Mouse (Mus musculus) bone marrow, adult 2 months (tissue): ENCODE measurements at regions not wholly inside any gene's neighbourhood (a gene's known extent, or its start where the extent isn't known, plus 50 kb on each side); places are given as distances from the start of the nearest gene placed in this dataset.

Experiments
- H3K27ac ChIP-seq: fragments of 200-500 bp; 2 replicates; pipeline ENCODE4 v1.5.1; 2012; ENCODE audit warnings: low read depth, mild to moderate bottlenecking, control low read depth, inconsistent platforms, low read length; ENCODE audit not compliant: control insufficient read depth, poor library complexity, insufficient read depth
- H3K4me1 ChIP-seq: fragments of 200-500 bp; 2 replicates; pipeline ENCODE4 v1.6.1; 2011; ENCODE audit warnings: low read length; ENCODE audit not compliant: control insufficient read depth, insufficient read depth
- H3K4me3 ChIP-seq: fragments of 200-500 bp; replicated peaks from 2 replicates; pipeline ENCODE3; 2011; ENCODE audit warnings: mild to moderate bottlenecking, low read depth, low read length, control low read depth; ENCODE audit not compliant: control insufficient read depth
- CTCF ChIP-seq: fragments of 200-500 bp; IDR thresholded peaks from 2 replicates; pipeline ENCODE4 v1.5.1; 2011; ENCODE audit warnings: low read length, control low read depth; ENCODE audit not compliant: control insufficient read depth, insufficient read depth
- POLR2A ChIP-seq: fragments of 200-500 bp; IDR thresholded peaks from 2 replicates; pipeline ENCODE4 v1.6.1; 2011; ENCODE audit warnings: low read depth, mild to moderate bottlenecking, control low read depth, low read length, borderline replicate concordance; ENCODE audit not compliant: control insufficient read depth
- WGBS: fragments of 180-500 bp; shearing (Covaris S2); methylation state at CpG from one replicate; pipeline ENCODE4 v1.1.7; 2018; 5-methylcytosine and 5-hydroxymethylcytosine counted together

GRCm38 (mm10) chr13:83045516-83045915 lies 458.3 kb upstream of the Mef2c start:
- H3K4me1 ChIP-seq = no peaks in the 10 kb centered on the region
- H3K4me3 ChIP-seq = no peak overlapping the region
- TF ChIP-seq CTCF (no peak), POLR2A (no peak)
- no peak overlapping the region for H3K27ac ChIP-seq
- WGBS = 83% methylated on average over 6 of the region's 6 CpGs

- WGBS = 66% methylated on average over 2 of the region's 2 CpGs
- Histone ChIP-seq H3K4me1 (no peaks in the 10 kb centered on the region), H3K4me3 (no peak overlapping the region), H3K27ac (no peak overlapping the region)
- TF ChIP-seq POLR2A = no peak
- no peak for TF ChIP-seq CTCF
Observed at GRCm38 (mm10) chr13:83045970-83046369, 457.9 kb upstream of the Mef2c start.

- 72% methylated on average over 4 of the region's 4 CpGs for WGBS
- no peak overlapping the region for H3K4me3 ChIP-seq
Observed at GRCm38 (mm10) chr13:83046571-83047123, 457.2 kb upstream of the Mef2c start.

GRCm38 (mm10) chr13:83055865-83056264 lies 448.0 kb upstream of the Mef2c start:
- H3K4me1 ChIP-seq = no peaks in the 10 kb centered on the region
- 29% methylated on average over 2 of the region's 2 CpGs for WGBS
- no peak overlapping the region for H3K4me3 ChIP-seq
- no peak overlapping the region for H3K27ac ChIP-seq
- no peak for TF ChIP-seq CTCF
- TF ChIP-seq POLR2A = no peak

More at GRCm38 (mm10) chr13:83046571-83047123, 457.2 kb upstream of the Mef2c start:
- Histone ChIP-seq H3K4me1 (no peaks in the 10 kb centered on the region), H3K27ac (peak overlapping the region; percentile 25; the same call in 1 of the 2 replicates)
- TF ChIP-seq CTCF = no peak
- TF ChIP-seq POLR2A = no peak

GRCm38 (mm10) chr13:83056415-83056814 lies 447.4 kb upstream of the Mef2c start:
- H3K4me1 ChIP-seq = no peaks in the 10 kb centered on the region
- no peak for TF ChIP-seq CTCF
- no peak for TF ChIP-seq POLR2A
- no peak overlapping the region for H3K4me3 ChIP-seq
- no peak overlapping the region for H3K27ac ChIP-seq
- 80% methylated on average over 2 of the region's 2 CpGs for WGBS

- WGBS = 12% methylated on average over 5 of the region's 5 CpGs
- no peaks in the 10 kb centered on the region; the same call in 1 of the 2 replicates for H3K4me1 ChIP-seq
- no peak overlapping the region for H3K27ac ChIP-seq
- no peak overlapping the region for H3K4me3 ChIP-seq
- TF ChIP-seq CTCF (no peak), POLR2A (no peak)
Observed at GRCm38 (mm10) chr13:83064727-83065126, 439.1 kb upstream of the Mef2c start.

GRCm38 (mm10) chr13:83065201-83065600 lies 438.6 kb upstream of the Mef2c start:
- Histone ChIP-seq H3K4me3 (no peak overlapping the region), H3K4me1 (no peaks in the 10 kb centered on the region; the same call in 1 of the 2 replicates), H3K27ac (no peak overlapping the region)
- WGBS = 53% methylated on average over 3 of the region's 3 CpGs
- no peak for TF ChIP-seq CTCF
- TF ChIP-seq POLR2A = no peak

- TF ChIP-seq CTCF (no peak), POLR2A (no peak)
- Histone ChIP-seq H3K4me3 (no peak overlapping the region), H3K4me1 (no peaks in the 10 kb centered on the region; the same call in 1 of the 2 replicates), H3K27ac (peak overlapping the region; percentile 58; the same call in 1 of the 2 replicates)
- 5% methylated on average over 8 of the region's 8 CpGs for WGBS
Observed at GRCm38 (mm10) chr13:83066115-83066753, 437.6 kb upstream of the Mef2c start.

- 27% methylated on average over 2 of the region's 2 CpGs for WGBS
- H3K27ac ChIP-seq = no peak overlapping the region
Observed at GRCm38 (mm10) chr13:83067496-83067895, 436.3 kb upstream of the Mef2c start.

More at GRCm38 (mm10) chr13:83067496-83067895, 436.3 kb upstream of the Mef2c start:
- TF ChIP-seq CTCF (no peak), POLR2A (no peak)
- Histone ChIP-seq H3K4me1 (no peaks in the 10 kb centered on the region; the same call in 1 of the 2 replicates), H3K4me3 (no peak overlapping the region)
